Mouse (Mus musculus): ENCODE data around the gene Slc6a15. TPM values are rescaled to one million over a fixed set of nuclear protein-coding genes. Genes with fewer than 3 reads are reported as not detected.

Gene Slc6a15
- total and polyA plus RNA-seq, 3 experiments, result not detected

GRCm38 (mm10) chr10:103443070-103443469, 75.5 kb downstream of the Slc6a15 start:
- Histone ChIP-seq H3K4me2 (ENCODE audit: insufficient read depth, low read depth, poor library complexity, severe bottlenecking) (no peak overlapping the region), H3K4me1 (ENCODE audit: control insufficient read depth in 1 of 2, insufficient read depth in 2 of 2) (no peaks in the 10 kb centered on the region), H3K27ac (ENCODE audit: insufficient read depth, low read depth) (no peak overlapping the region), H3K27me3 (replicated peaks) (no peaks in the 10 kb centered on the region), H3K9ac (ENCODE audit: insufficient read depth, low read depth) (no peak overlapping the region), H3K4me3 (replicated peaks in 1 of 3; ENCODE audit: low read depth in 2 of 3, low read length in 2 of 3, poor library complexity in 1 of 3) (no peak overlapping the region), H3K79me2 (replicated peaks; ENCODE audit: control insufficient read depth, extremely low read depth, insufficient read depth, poor library complexity, severe bottlenecking) (no peaks in the 10 kb centered on the region), H3K36me3 (replicated peaks in 1 of 2; ENCODE audit: control insufficient read depth in 1 of 2, insufficient read depth in 1 of 2, low read length in 1 of 2) (no peaks in the 10 kb centered on the region), H3K9me3 (replicated peaks; ENCODE audit: low read length) (peaks cover 24% of the 10 kb centered on the region)
- peak; percentile 4 for DNase-seq (ENCODE audit: extremely low read depth)
- dilution Hi-C loops (cut with MboI; ENCODE audit: extremely low pct_ligation_motif_present, extremely low pct_unique_long_range_greater_than_20kb, low sequenced_read_pairs) (no loop called here), in situ Hi-C loops (cut with MboI; ENCODE audit: low pct_ligation_motif_present, low pct_unique_long_range_greater_than_20kb, low sequenced_read_pairs) (no loop called here)
- TF ChIP-seq SMC3 (IDR thresholded peaks at IDR 0.05; ENCODE audit: low read depth, low read length) (peak; percentile 8), RAD21 (IDR thresholded peaks at IDR 0.05; ENCODE audit: low read depth, low read length) (peak; percentile 43), CTCF (conservative IDR thresholded peaks at IDR 0.05 in 1 of 2, IDR thresholded peaks at IDR 0.05 in 1 of 2; ENCODE audit: low read depth in 2 of 2, low read length in 2 of 2) (peak in 1 of 2 experiments; percentile 39; a peak in 2 of 4 replicates), MEF2A (IDR thresholded peaks at IDR 0.05; ENCODE audit: borderline replicate concordance, low read depth, low read length) (no peak)

- H3K9me3 ChIP-seq (replicated peaks; ENCODE audit: low read length), result peaks cover 26% of the 10 kb centered on the region
- TF ChIP-seq CHD1 (IDR thresholded peaks at IDR 0.05; ENCODE audit: low read depth, low read length) (no peak), MAFK (IDR thresholded peaks at IDR 0.05; ENCODE audit: insufficient replicate concordance, low read length) (no peak), SMC3 (IDR thresholded peaks at IDR 0.05; ENCODE audit: low read depth, low read length) (no peak), CHD2 (IDR thresholded peaks at IDR 0.05; ENCODE audit: low read length) (no peak), JUND (conservative IDR thresholded peaks at IDR 0.05; ENCODE audit: low read depth, low read length) (no peak)
- no peak overlapping the region for H3K9ac ChIP-seq (ENCODE audit: insufficient read depth, low read depth)
- H3K36me3 ChIP-seq (replicated peaks in 1 of 2; ENCODE audit: control insufficient read depth in 1 of 2, insufficient read depth in 1 of 2, low read length in 1 of 2), result no peaks in the 10 kb centered on the region
- dilution Hi-C loops (cut with MboI; ENCODE audit: extremely low pct_ligation_motif_present, extremely low pct_unique_long_range_greater_than_20kb, low sequenced_read_pairs) (no loop called here), in situ Hi-C loops (cut with MboI; ENCODE audit: low pct_ligation_motif_present, low pct_unique_long_range_greater_than_20kb, low sequenced_read_pairs) (no loop called here)
- no peaks in the 10 kb centered on the region for H3K27me3 ChIP-seq (replicated peaks)
- no peak for DNase-seq (ENCODE audit: extremely low read depth)
- H3K27ac ChIP-seq (ENCODE audit: insufficient read depth, low read depth), result no peak overlapping the region
- H3K4me1 ChIP-seq (ENCODE audit: control insufficient read depth in 1 of 2, insufficient read depth in 2 of 2), result no peaks in the 10 kb centered on the region
- no peaks in the 10 kb centered on the region for H3K79me2 ChIP-seq (replicated peaks; ENCODE audit: control insufficient read depth, extremely low read depth, insufficient read depth, poor library complexity, severe bottlenecking)
- H3K4me3 ChIP-seq (replicated peaks in 1 of 3; ENCODE audit: low read depth in 2 of 3, low read length in 2 of 3, poor library complexity in 1 of 3), result no peak overlapping the region
- H3K4me2 ChIP-seq (ENCODE audit: insufficient read depth, low read depth, poor library complexity, severe bottlenecking), result no peak overlapping the region
Observed at GRCm38 (mm10) chr10:103448340-103448739, 80.8 kb downstream of the Slc6a15 start.

- no peak for DNase-seq (ENCODE audit: extremely low read depth)
- H3K4me1 ChIP-seq (ENCODE audit: control insufficient read depth in 1 of 2, insufficient read depth in 2 of 2), result no peaks in the 10 kb centered on the region
- no peaks in the 10 kb centered on the region for H3K79me2 ChIP-seq (replicated peaks; ENCODE audit: control insufficient read depth, extremely low read depth, insufficient read depth, poor library complexity, severe bottlenecking)
- no peak overlapping the region for H3K27ac ChIP-seq (ENCODE audit: insufficient read depth, low read depth)
- H3K4me3 ChIP-seq (replicated peaks in 1 of 3; ENCODE audit: low read depth in 2 of 3, low read length in 2 of 3, poor library complexity in 1 of 3), result no peak overlapping the region
- no peaks in the 10 kb centered on the region for H3K36me3 ChIP-seq (replicated peaks in 1 of 2; ENCODE audit: control insufficient read depth in 1 of 2, insufficient read depth in 1 of 2, low read length in 1 of 2)
- no peaks in the 10 kb centered on the region for H3K27me3 ChIP-seq (replicated peaks)
- TF ChIP-seq IRF4 (IDR thresholded peaks at IDR 0.05; ENCODE audit: low read depth, low read length), result no peak
- TF ChIP-seq CHD2 (IDR thresholded peaks at IDR 0.05; ENCODE audit: low read length), result no peak
- TF ChIP-seq SIN3A (IDR thresholded peaks at IDR 0.05; ENCODE audit: low read length), result no peak
- no peak for TF ChIP-seq POLR2AphosphoS2 (IDR thresholded peaks at IDR 0.05; ENCODE audit: low read depth, low read length)
- no peak for TF ChIP-seq MYC (IDR thresholded peaks at IDR 0.05; ENCODE audit: low read depth, low read length)
- no peak for TF ChIP-seq MAX (IDR thresholded peaks at IDR 0.05; ENCODE audit: low read length)
- no peak for TF ChIP-seq E2F4 (IDR thresholded peaks at IDR 0.05; ENCODE audit: insufficient replicate concordance, low read depth, low read length)
- no peak overlapping the region for H3K4me2 ChIP-seq (ENCODE audit: insufficient read depth, low read depth, poor library complexity, severe bottlenecking)
- dilution Hi-C loops (cut with MboI; ENCODE audit: extremely low pct_ligation_motif_present, extremely low pct_unique_long_range_greater_than_20kb, low sequenced_read_pairs), result no loop called here
- H3K9me3 ChIP-seq (replicated peaks; ENCODE audit: low read length), result peaks cover 17% of the 10 kb centered on the region
- no peak overlapping the region for H3K9ac ChIP-seq (ENCODE audit: insufficient read depth, low read depth)
- in situ Hi-C loops (cut with MboI; ENCODE audit: low pct_ligation_motif_present, low pct_unique_long_range_greater_than_20kb, low sequenced_read_pairs), result no loop called here
Observed at GRCm38 (mm10) chr10:103457896-103458295, 90.3 kb downstream of the Slc6a15 start.

Other genes with a start within 250 kb of the Slc6a15 start
- not detected in 2 replicates for gene Lrriq1, start 131.5 kb upstream of the Slc6a15 start, total RNA-seq (2012; rRNA removed)
- not detected in 2 replicates for gene Lrriq1, start 131.5 kb upstream of the Slc6a15 start, total RNA-seq (2014; rRNA removed)
- gene Lrriq1, start 131.5 kb upstream of the Slc6a15 start, polyA plus RNA-seq (2012; ENCODE audit: insufficient read length, low read depth), result not detected in 2 replicates

All from CH12.LX (cell line).